Comparison of ENCODE assay signal across 15 mouse cellular contexts in genomic region chr16:85132182-85132581, GRCm38 (mm10). TPM values are rescaled to one million over a fixed set of nuclear protein-coding genes. Genes with fewer than 3 reads are reported as not detected.
DNase-seq lines count a peak whose midpoint lies in the region; ATAC-seq and TF ChIP-seq lines count a peak whose summit lies in the region.
"Had no signal": no experiment of that assay in that cellular context is flagged by ENCODE, and none has a peak within 500 bp of the region (broad histone marks: within the 10 kb centered on the region; RNA-seq: fewer than 3 reads in every experiment).

No protein-coding gene starts in this region.

- H3K4me2 ChIP-seq in heart, embryonic 11.5 days, result no peak overlapping the region; the same call in 1 of the 2 replicates
- H3K4me2 ChIP-seq in CH12.LX (ENCODE audit: insufficient read depth, low read depth, poor library complexity, severe bottlenecking), result 0 out of 2 replicates have a peak overlapping the region, but pooled peaks have one; percentile 74
- H3K4me2 ChIP-seq in heart, postnatal 0 days (ENCODE audit: low read depth, low read length), result peak overlapping the region; percentile 61; the same call in 1 of the 2 replicates
- H3K4me2 ChIP-seq in liver, postnatal 0 days (ENCODE audit: low read depth, low read length), result no peak overlapping the region
- H3K4me2 ChIP-seq: embryonic facial prominence, embryonic 12.5 days; forebrain, embryonic 13.5 days had no signal

- TF ChIP-seq CTCF in CH12.LX (conservative IDR thresholded peaks at IDR 0.05 in 1 of 2, IDR thresholded peaks at IDR 0.05 in 1 of 2; ENCODE audit: low read depth in 2 of 2, low read length in 2 of 2), result no peak
- TF ChIP-seq CTCF in heart, postnatal 0 days (IDR thresholded peaks at IDR 0.05; ENCODE audit: low read depth), result no peak
- no peak for TF ChIP-seq CTCF in liver, postnatal 0 days (IDR thresholded peaks at IDR 0.05; ENCODE audit: low read depth)

- no peak overlapping the region for H3K4me3 ChIP-seq in heart, embryonic 11.5 days (ENCODE audit: low read depth, low read length)
- H3K4me3 ChIP-seq in CH12.LX (replicated peaks in 1 of 3; ENCODE audit: low read depth in 2 of 3, low read length in 2 of 3, poor library complexity in 1 of 3), result no peak overlapping the region
- H3K4me3 ChIP-seq in heart, postnatal 0 days (ENCODE audit: low read depth, low read length), result no peak overlapping the region
- no peak overlapping the region for H3K4me3 ChIP-seq in liver, postnatal 0 days (ENCODE audit: low read depth, low read length)
- H3K4me3 ChIP-seq: embryonic facial prominence, embryonic 12.5 days; forebrain, embryonic 13.5 days; layer of hippocampus, adult 2 months; midbrain, embryonic 10.5 days had no signal

- intact Hi-C loops in heart, postnatal 10 days (cut with DNase I), result loop anchor here (5.0 kb wide), 1 partner anchor 40 kb away; the partner anchor contains the start of gene App

- H3K9ac ChIP-seq in heart, embryonic 11.5 days (ENCODE audit: low read depth, low read length), result no peak overlapping the region
- H3K9ac ChIP-seq in CH12.LX (ENCODE audit: insufficient read depth, low read depth), result no peak overlapping the region; the same call in 1 of the 2 replicates
- no peak overlapping the region for H3K9ac ChIP-seq in heart, postnatal 0 days (replicated peaks; ENCODE audit: low read depth, low read length)
- H3K9ac ChIP-seq in liver, postnatal 0 days (replicated peaks), result no peak overlapping the region
- H3K9ac ChIP-seq: embryonic facial prominence, embryonic 12.5 days; forebrain, embryonic 13.5 days had no signal

- DNase-seq in heart, postnatal 10 days, result no peak
- DNase-seq in CH12.LX (ENCODE audit: extremely low read depth), result no peak
- DNase-seq in heart, postnatal 0 days (ENCODE audit: low spot score), result no peak
- no peak for DNase-seq in liver, postnatal 0 days
- no peak for DNase-seq in right cerebral cortex, postnatal 25 days
- DNase-seq in frontal cortex, postnatal 25 days (ENCODE audit: low spot score in 2 of 2), result no peak
- DNase-seq: cerebellum, adult 9-11 months; kidney, adult 2 months; retina, postnatal 1 day; thymus, postnatal 25 days had no signal

- in situ Hi-C loops in CH12.LX (cut with MboI; ENCODE audit: low pct_ligation_motif_present, low pct_unique_long_range_greater_than_20kb, low sequenced_read_pairs), result no loop called here

- no peak for TF ChIP-seq EP300 in CH12.LX (IDR thresholded peaks at IDR 0.05; ENCODE audit: low read length)
- TF ChIP-seq EP300 in heart, postnatal 0 days (IDR thresholded peaks at IDR 0.05; ENCODE audit: low read depth), result no peak
- peak; percentile 30; the same call in 1 of the 2 replicates for TF ChIP-seq EP300 in liver, postnatal 0 days (IDR thresholded peaks at IDR 0.05; ENCODE audit: low read depth)

- H3K27me3 ChIP-seq in heart, embryonic 11.5 days (ENCODE audit: control insufficient read depth, insufficient read depth, low read length), result no peaks in the 10 kb centered on the region
- no peaks in the 10 kb centered on the region for H3K27me3 ChIP-seq in CH12.LX (replicated peaks)
- no peaks in the 10 kb centered on the region for H3K27me3 ChIP-seq in heart, postnatal 0 days (ENCODE audit: control insufficient read depth, insufficient read depth, low read length)
- H3K27me3 ChIP-seq in liver, postnatal 0 days (ENCODE audit: insufficient read depth, low read length), result no peaks in the 10 kb centered on the region
- H3K27me3 ChIP-seq: embryonic facial prominence, embryonic 12.5 days; forebrain, embryonic 13.5 days had no signal

- WGBS in heart, embryonic 11.5 days (ENCODE audit: insufficient replicate concordance), result 74% methylated on average over 5 of the region's 5 CpGs
- WGBS in heart, postnatal 0 days, result 70% methylated on average over 5 of the region's 5 CpGs
- 43% methylated on average over 5 of the region's 5 CpGs for WGBS in liver, postnatal 0 days (ENCODE audit: insufficient replicate concordance)

- no peak for ATAC-seq in heart, embryonic 11.5 days (replicated peaks; ENCODE audit: insufficient number of reproducible peaks, low FRiP score, low TSS enrichment)
- ATAC-seq in heart, postnatal 0 days (ENCODE audit: insufficient read depth, low read depth), result no peak
- ATAC-seq in liver, postnatal 0 days, result peak; percentile 38
- ATAC-seq: forebrain, embryonic 13.5 days had no signal

- no peaks in the 10 kb centered on the region for H3K36me3 ChIP-seq in heart, embryonic 11.5 days (ENCODE audit: control insufficient read depth, insufficient read depth, low read length)
- H3K36me3 ChIP-seq in CH12.LX (replicated peaks in 1 of 2; ENCODE audit: control insufficient read depth in 1 of 2, insufficient read depth in 1 of 2, low read length in 1 of 2), result peaks cover 0 to 19% of the 10 kb centered on the region in 2 experiments
- 0 out of 2 replicates have a peak, but pooled peaks cover 4% of the 10 kb centered on the region for H3K36me3 ChIP-seq in heart, postnatal 0 days (replicated peaks; ENCODE audit: control insufficient read depth, insufficient read depth, low read length)
- H3K36me3 ChIP-seq in liver, postnatal 0 days (replicated peaks; ENCODE audit: insufficient read depth, low read length), result no peaks in the 10 kb centered on the region
- H3K36me3 ChIP-seq: embryonic facial prominence, embryonic 12.5 days had no signal

- no peak for TF ChIP-seq POLR2A in CH12.LX (IDR thresholded peaks at IDR 0.05; ENCODE audit: low read depth, low read length)

- no peaks in the 10 kb centered on the region for H3K9me3 ChIP-seq in heart, embryonic 11.5 days (replicated peaks; ENCODE audit: control insufficient read depth, low read length)
- no peaks in the 10 kb centered on the region for H3K9me3 ChIP-seq in CH12.LX (replicated peaks; ENCODE audit: low read length)
- no peaks in the 10 kb centered on the region for H3K9me3 ChIP-seq in heart, postnatal 0 days (replicated peaks; ENCODE audit: control insufficient read depth, low read length)
- H3K9me3 ChIP-seq in liver, postnatal 0 days (ENCODE audit: low read length), result no peaks in the 10 kb centered on the region
- H3K9me3 ChIP-seq: embryonic facial prominence, embryonic 12.5 days; forebrain, embryonic 13.5 days; midbrain, embryonic 10.5 days had no signal

- H3K4me1 ChIP-seq in heart, embryonic 11.5 days (ENCODE audit: control insufficient read depth, insufficient read depth, low read length), result peaks cover 37% of the 10 kb centered on the region
- peaks cover 12 to 61% of the 10 kb centered on the region in 2 experiments for H3K4me1 ChIP-seq in CH12.LX (ENCODE audit: control insufficient read depth in 1 of 2, insufficient read depth in 2 of 2)
- H3K4me1 ChIP-seq in heart, postnatal 0 days (ENCODE audit: control insufficient read depth, insufficient read depth), result peaks cover 32% of the 10 kb centered on the region
- peaks cover 18% of the 10 kb centered on the region for H3K4me1 ChIP-seq in liver, postnatal 0 days (ENCODE audit: insufficient read depth)

- dilution Hi-C loops in CH12.LX (cut with MboI; ENCODE audit: extremely low pct_ligation_motif_present, extremely low pct_unique_long_range_greater_than_20kb, low sequenced_read_pairs), result no loop called here

- H3K79me2 ChIP-seq in CH12.LX (replicated peaks; ENCODE audit: control insufficient read depth, extremely low read depth, insufficient read depth, poor library complexity, severe bottlenecking), result peaks cover 14% of the 10 kb centered on the region

- H3K27ac ChIP-seq in heart, embryonic 11.5 days (ENCODE audit: low read depth, low read length), result peak overlapping the region; percentile 80
- no peak overlapping the region for H3K27ac ChIP-seq in CH12.LX (ENCODE audit: insufficient read depth, low read depth)
- peak overlapping the region; percentile 91 for H3K27ac ChIP-seq in heart, postnatal 0 days (ENCODE audit: low read depth)
- peak overlapping the region; percentile 73 for H3K27ac ChIP-seq in liver, postnatal 0 days (ENCODE audit: low read depth)
- H3K27ac ChIP-seq: forebrain, embryonic 13.5 days; layer of hippocampus, adult 2 months; midbrain, embryonic 10.5 days had no signal

- TF ChIP-seq RAD21 in CH12.LX (IDR thresholded peaks at IDR 0.05; ENCODE audit: low read depth, low read length), result no peak

TF ChIP-seq in CH12.LX, 34 proteins besides CTCF, POLR2A, EP300 and RAD21:
- TF ChIP-seq NELFE (IDR thresholded peaks at IDR 0.05; ENCODE audit: low read depth, low read length) (no peak), USF2 (conservative IDR thresholded peaks at IDR 0.05; ENCODE audit: low read depth, low read length) (no peak), MYC (IDR thresholded peaks at IDR 0.05; ENCODE audit: low read depth, low read length) (no peak), HCFC1 (IDR thresholded peaks at IDR 0.05; ENCODE audit: low read depth, low read length) (no peak), E2F4 (IDR thresholded peaks at IDR 0.05; ENCODE audit: insufficient replicate concordance, low read depth, low read length) (no peak), KAT2A (IDR thresholded peaks at IDR 0.05; ENCODE audit: insufficient replicate concordance, low read length) (no peak), ZKSCAN1 (IDR thresholded peaks at IDR 0.05; ENCODE audit: borderline replicate concordance, low read depth, low read length) (no peak), JUN (IDR thresholded peaks at IDR 0.05; ENCODE audit: insufficient read depth, low read depth, low read length) (no peak), MAFK (IDR thresholded peaks at IDR 0.05; ENCODE audit: insufficient replicate concordance, low read length) (no peak), POLR2AphosphoS2 (IDR thresholded peaks at IDR 0.05; ENCODE audit: low read depth, low read length) (no peak), UBTF (IDR thresholded peaks at IDR 0.05; ENCODE audit: low read depth, low read length) (no peak)

RNA-seq across cellular contexts. Expression of gene App, which starts 41.4 kb away (rescaled TPM):
- polyA plus RNA-seq in heart, embryonic 11.5 days (2014; fragmentation: Nextera tagmentation; extraction: Ambion mirVana), result 143 and 180 TPM in 2 replicates
- 100 to 1,000 TPM; 231 to 247 TPM for total RNA-seq in heart, postnatal 10 days (2021)
- total RNA-seq in CH12.LX (2012; rRNA removed) (54.1 and 99.2 TPM in 2 replicates), CH12.LX (2014; rRNA removed) (31.1 and 35.5 TPM in 2 replicates)
- 81.4 and 84.1 TPM in 2 replicates for polyA plus RNA-seq in CH12.LX (2012; ENCODE audit: insufficient read length, low read depth)
- 139 and 171 TPM in 2 replicates for total RNA-seq in heart, postnatal 0 days (2014; rRNA removed; ENCODE audit: low replicate concordance)
- 119 and 122 TPM in 2 replicates for polyA plus RNA-seq in heart, postnatal 0 days (2015; fragmentation: Nextera tagmentation; extraction: Ambion mirVana)
- polyA plus RNA-seq in liver, postnatal 0 days (2015; fragmentation: Nextera tagmentation; extraction: Ambion mirVana), result 29.0 and 31.3 TPM in 2 replicates

Comparison
In these comparisons a context has a peak if more than half of its experiments do, and no peak if none do; other contexts are left out.
1. H3K4me2 ChIP-seq: peak in CH12.LX (single experiment) and heart, postnatal 0 days (single experiment); none in heart, embryonic 11.5 days (single experiment) and liver, postnatal 0 days (single experiment).